Mouse (Mus musculus) neural tube, embryonic 12.5 days (tissue): ENCODE data around the gene Pard3b. TPM values are rescaled to one million over a fixed set of nuclear protein-coding genes. Genes with fewer than 3 reads are reported as not detected.
A peak's percentile ranks its signal among the peaks of the same experiment; 100 is the strongest.

Experiments
- ATAC-seq: fragments of 200-750 bp; cut with Nextera tagmentation; 2 replicates; pipeline ENCODE4 v1.8.0; 2017; ENCODE audit warnings: low read depth, mild to moderate bottlenecking, moderate TSS enrichment, moderate library complexity; ENCODE audit not compliant: low FRiP score
- H3K27ac ChIP-seq: fragments of 300-500 bp; sonication (generic); 2 replicates; pipeline ENCODE4 v1.5.1; 2016
- H3K27me3 ChIP-seq: fragments of 300-500 bp; sonication (generic); replicated peaks from 2 replicates; pipeline ENCODE4 v1.6.1; 2016; ENCODE audit warnings: mild to moderate bottlenecking
- H3K36me3 ChIP-seq: fragments of 300-500 bp; sonication (generic); 2 replicates; pipeline ENCODE4 v1.6.1; 2016; ENCODE audit warnings: mild to moderate bottlenecking
- H3K4me1 ChIP-seq: fragments of 300-500 bp; sonication (generic); 2 replicates; pipeline ENCODE4 v1.6.1; 2016
- H3K4me2 ChIP-seq: fragments of 300-500 bp; sonication (generic); replicated peaks from 2 replicates; pipeline ENCODE4 v1.6.1; 2016; ENCODE audit warnings: mild to moderate bottlenecking
- H3K4me3 ChIP-seq: fragments of 300-500 bp; sonication (generic); 2 replicates; pipeline ENCODE4 v1.5.1; 2016
- H3K9ac ChIP-seq: fragments of 300-500 bp; sonication (generic); 2 replicates; pipeline ENCODE4 v1.6.1; 2016; ENCODE audit warnings: mild to moderate bottlenecking
- H3K9me3 ChIP-seq: fragments of 300-500 bp; sonication (generic); 2 replicates; pipeline ENCODE4 v1.6.1; 2016; ENCODE audit warnings: mild to moderate bottlenecking
- WGBS: fragments of 180-500 bp; shearing (Covaris S2); methylation state at CpG from one replicate; pipeline ENCODE4 v1.1.7; 2016; 5-methylcytosine and 5-hydroxymethylcytosine counted together
- polyA plus RNA-seq: library from polyadenylated mRNA; unstranded; fragments of >200 nt; fragmentation: Nextera tagmentation; extraction: Ambion mirVana; gene quantifications from 2 replicates; pipeline ENCODE4 v1.2.1, GENCODE M21; 2016

Pard3b gene
- polyA plus RNA-seq, 1 experiment from 2014 or later = 19.1 TPM

DNA sequence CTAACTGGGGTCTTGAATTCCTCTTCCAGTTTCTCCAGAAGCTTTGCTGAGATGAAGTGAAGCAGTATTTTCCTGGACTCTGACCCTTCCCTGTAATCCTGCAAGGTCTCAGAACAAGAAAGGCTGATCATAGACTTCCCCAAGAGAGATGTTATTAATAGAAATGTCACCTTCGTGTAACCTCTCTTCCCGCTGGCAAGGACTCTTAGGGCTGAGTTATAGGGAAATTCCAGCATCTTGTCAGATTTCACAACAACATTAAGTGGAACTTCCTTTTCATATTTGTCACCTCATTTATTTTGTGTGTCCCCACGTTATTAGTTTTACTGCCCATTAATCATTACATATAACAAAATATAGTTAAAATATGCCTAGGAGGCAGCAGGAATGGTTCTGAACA is 690.2 kb downstream of the Pard3b start:
- H3K27ac ChIP-seq = no peak overlapping the region
- no peak overlapping the region for H3K9ac ChIP-seq
- no peaks in the 10 kb centered on the region for H3K9me3 ChIP-seq
- H3K36me3 ChIP-seq = no peaks in the 10 kb centered on the region
- H3K27me3 ChIP-seq = no peaks in the 10 kb centered on the region
- no peaks in the 10 kb centered on the region for H3K4me1 ChIP-seq
- no peak overlapping the region for H3K4me3 ChIP-seq
- H3K4me2 ChIP-seq = no peak overlapping the region
- no peak for ATAC-seq
- 64% methylated on average over 3 of the region's 3 CpGs for WGBS

DNA sequence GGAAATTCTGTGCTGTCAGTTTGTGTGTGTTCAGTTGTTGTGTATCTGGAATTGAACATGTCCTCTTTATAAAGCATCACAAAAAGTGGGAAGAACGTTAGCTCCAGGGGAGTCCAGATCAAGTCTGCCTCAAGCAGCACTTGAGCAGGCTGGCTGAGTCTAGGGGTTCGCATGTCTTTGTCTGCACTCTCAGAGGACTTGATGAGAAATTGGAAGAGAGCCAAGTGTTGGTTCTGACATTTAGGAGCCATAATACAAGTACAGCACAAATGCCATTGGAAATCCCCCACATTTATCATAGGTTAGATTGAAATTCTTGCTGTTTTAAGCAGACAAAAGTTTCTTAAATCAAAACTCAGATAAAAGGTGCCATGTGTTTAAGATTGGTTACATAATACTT is 694.4 kb downstream of the Pard3b start:
- Histone ChIP-seq H3K27me3 (no peaks in the 10 kb centered on the region), H3K4me2 (no peak overlapping the region)

DNA sequence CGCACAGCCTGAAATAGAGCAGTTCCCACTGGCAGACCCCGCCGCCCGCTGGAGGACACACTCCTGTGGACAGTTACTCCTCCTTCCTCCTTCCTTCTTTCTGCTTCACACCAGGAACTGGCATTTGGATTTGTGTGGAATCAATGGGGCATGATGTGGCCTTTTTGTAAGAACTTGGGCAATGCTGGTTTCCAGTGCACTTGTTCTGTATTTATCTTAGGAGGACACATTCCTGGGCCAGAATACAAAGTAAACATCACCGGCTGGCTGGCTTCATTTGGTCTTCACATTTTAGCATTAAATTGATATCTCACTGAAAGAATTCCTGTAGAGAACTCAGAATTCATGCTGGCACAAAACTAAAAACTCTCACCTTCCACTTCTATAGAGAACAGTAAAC is 695.6 kb downstream of the Pard3b start:
- H3K9me3 ChIP-seq = no peaks in the 10 kb centered on the region
- no peaks in the 10 kb centered on the region for H3K4me1 ChIP-seq
- no peaks in the 10 kb centered on the region for H3K27me3 ChIP-seq
- WGBS = 67% methylated on average over 5 of the region's 5 CpGs
- H3K27ac ChIP-seq = no peak overlapping the region
- no peak for ATAC-seq
- H3K4me2 ChIP-seq = no peak overlapping the region
- no peaks in the 10 kb centered on the region for H3K36me3 ChIP-seq
- no peak overlapping the region for H3K9ac ChIP-seq
- no peak overlapping the region for H3K4me3 ChIP-seq

More for the DNA sequence above, 694.4 kb downstream of the Pard3b start:
- Histone ChIP-seq H3K27ac (no peak overlapping the region), H3K4me1 (no peaks in the 10 kb centered on the region), H3K4me3 (no peak overlapping the region), H3K36me3 (no peaks in the 10 kb centered on the region), H3K9me3 (no peaks in the 10 kb centered on the region), H3K9ac (no peak overlapping the region)
- ATAC-seq = no peak
- WGBS = 62% methylated on average over 2 of the region's 2 CpGs

DNA sequence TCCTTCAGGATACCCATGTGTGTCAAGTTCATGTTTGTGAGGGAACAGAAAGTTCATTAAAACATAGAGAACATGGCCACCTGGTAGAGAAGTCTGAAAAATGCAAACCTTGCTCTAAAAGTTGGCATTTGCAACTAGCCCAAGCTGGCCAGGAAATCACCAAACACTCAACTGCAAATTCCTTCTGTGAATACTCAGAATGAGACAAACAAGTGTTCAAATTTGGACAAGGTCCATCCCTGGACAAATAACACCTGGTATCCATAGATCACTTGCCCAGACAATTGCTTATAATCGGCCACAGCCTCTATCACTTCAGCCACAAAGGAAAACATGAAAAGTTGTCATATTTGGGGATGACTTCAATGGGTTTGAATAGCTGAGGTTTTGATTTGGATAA is 701.6 kb downstream of the Pard3b start:
- Histone ChIP-seq H3K27me3 (no peaks in the 10 kb centered on the region), H3K27ac (no peak overlapping the region), H3K36me3 (no peaks in the 10 kb centered on the region), H3K9ac (no peak overlapping the region), H3K4me1 (no peaks in the 10 kb centered on the region), H3K4me2 (no peak overlapping the region), H3K9me3 (no peaks in the 10 kb centered on the region), H3K4me3 (no peak overlapping the region)
- 91% methylated on average over 1 of the region's 1 CpGs for WGBS
- ATAC-seq = no peak

DNA sequence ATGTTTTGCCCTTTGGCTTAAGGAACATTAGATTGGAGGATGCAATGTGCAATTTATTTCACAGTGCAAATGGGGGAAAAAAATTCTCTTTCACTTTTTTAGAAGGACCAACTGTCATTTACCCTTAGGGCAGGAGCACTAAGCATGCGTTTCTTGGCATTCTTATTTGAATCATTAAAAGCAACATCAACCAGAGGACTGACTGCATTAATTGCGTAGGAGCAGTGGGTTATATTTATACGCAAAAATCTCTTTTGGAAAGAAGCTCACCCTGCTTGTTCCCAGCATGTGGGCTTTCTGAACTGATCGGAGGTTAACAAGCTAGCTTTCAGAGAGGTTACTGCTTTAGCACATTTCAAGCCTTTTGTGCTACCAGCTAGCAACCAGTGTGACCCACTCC is 705.7 kb downstream of the Pard3b start:
- Histone ChIP-seq H3K4me3 (no peak overlapping the region), H3K27me3 (no peaks in the 10 kb centered on the region), H3K27ac (no peak overlapping the region), H3K9ac (no peak overlapping the region), H3K4me2 (no peak overlapping the region), H3K4me1 (no peaks in the 10 kb centered on the region), H3K36me3 (no peaks in the 10 kb centered on the region), H3K9me3 (no peaks in the 10 kb centered on the region)
- 55% methylated on average over 4 of the region's 4 CpGs for WGBS
- no peak for ATAC-seq

DNA sequence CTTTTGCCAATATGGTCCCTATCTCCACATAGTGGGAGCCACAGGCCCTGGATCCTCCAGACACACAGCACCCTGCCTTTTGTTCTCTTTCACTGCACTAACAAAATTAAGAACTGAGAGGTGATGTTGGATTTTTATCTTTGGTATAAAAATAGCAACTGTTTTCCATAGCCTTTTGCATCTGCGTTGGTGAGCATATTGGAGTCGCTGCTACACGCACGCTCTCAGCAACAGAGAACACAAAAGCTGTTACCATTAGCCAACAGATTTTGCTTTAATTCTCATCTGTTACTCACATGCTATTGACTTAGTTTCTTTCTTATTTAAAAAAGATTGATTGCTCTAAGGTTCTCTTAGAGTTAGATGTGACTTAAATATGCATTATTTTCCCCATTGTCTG is 709.7 kb downstream of the Pard3b start:
- ATAC-seq = no peak
- H3K4me1 ChIP-seq = no peaks in the 10 kb centered on the region
- WGBS = 93% methylated on average over 4 of the region's 4 CpGs

DNA sequence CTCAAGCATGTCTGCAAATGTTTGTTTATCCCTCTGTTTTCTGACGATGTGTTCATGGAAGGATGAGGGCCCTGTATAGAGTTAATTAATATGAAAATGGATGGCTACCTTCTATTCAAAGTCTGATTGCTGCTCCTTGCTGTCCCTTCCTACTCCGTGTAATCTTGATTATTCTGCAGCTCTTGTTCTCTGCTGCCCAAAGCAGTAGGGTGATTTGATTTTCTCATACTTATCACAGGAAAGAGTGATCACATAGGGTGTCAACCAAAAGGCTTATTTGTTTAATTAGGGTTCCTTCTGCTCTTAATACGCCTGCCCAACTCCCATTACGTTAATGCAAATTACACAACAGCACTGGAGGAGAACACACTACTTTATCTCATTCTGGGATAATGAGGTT is 716.9 kb downstream of the Pard3b start:
- Histone ChIP-seq H3K9me3 (no peaks in the 10 kb centered on the region), H3K4me1 (no peaks in the 10 kb centered on the region), H3K27me3 (0 out of 2 replicates have a peak, but pooled peaks cover 3% of the 10 kb centered on the region), H3K4me2 (no peak overlapping the region), H3K27ac (no peak overlapping the region), H3K36me3 (no peaks in the 10 kb centered on the region), H3K9ac (no peak overlapping the region), H3K4me3 (no peak overlapping the region)
- 29% methylated on average over 4 of the region's 4 CpGs for WGBS
- 0 out of 2 replicates have a peak, but pooled peaks have one; percentile 9 for ATAC-seq

More for the DNA sequence above, 709.7 kb downstream of the Pard3b start:
- H3K36me3 ChIP-seq = no peaks in the 10 kb centered on the region
- no peak overlapping the region for H3K4me3 ChIP-seq
- no peak overlapping the region for H3K9ac ChIP-seq
- no peak overlapping the region for H3K4me2 ChIP-seq
- no peak overlapping the region for H3K27ac ChIP-seq
- no peaks in the 10 kb centered on the region for H3K27me3 ChIP-seq
- no peaks in the 10 kb centered on the region for H3K9me3 ChIP-seq

DNA sequence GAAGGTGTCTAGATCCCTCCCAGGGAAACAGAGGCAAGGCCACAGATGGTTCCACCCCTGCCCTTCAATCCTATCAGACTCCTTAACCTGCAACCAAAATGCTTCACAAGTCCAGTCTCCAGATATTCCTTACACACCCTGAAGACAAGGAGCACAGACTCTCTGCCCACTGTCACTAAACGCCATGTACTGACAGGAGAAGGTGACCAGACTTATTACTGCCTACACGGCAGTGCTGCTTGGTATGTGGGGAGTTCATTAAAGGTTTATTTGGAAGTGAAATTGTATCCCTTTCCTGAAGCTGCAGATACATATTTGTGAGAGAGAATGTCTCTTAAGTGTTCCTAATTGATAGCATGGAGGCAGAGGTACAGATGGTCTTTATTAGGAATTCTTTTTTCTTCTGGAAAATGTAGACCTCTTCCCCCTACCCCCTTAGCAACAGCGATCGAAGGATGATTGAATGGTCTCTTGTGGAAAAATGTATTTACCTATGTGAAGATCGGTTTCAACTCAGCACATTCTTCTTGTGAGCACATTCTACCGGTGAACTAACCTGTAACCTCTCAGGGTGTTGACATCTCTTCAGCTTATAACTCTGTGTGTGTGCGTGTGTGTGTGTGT is 735.9 kb downstream of the Pard3b start:
- no peaks in the 10 kb centered on the region for H3K9me3 ChIP-seq
- 76% methylated on average over 7 of the region's 7 CpGs for WGBS
- no peaks in the 10 kb centered on the region for H3K27me3 ChIP-seq
- H3K27ac ChIP-seq = no peak overlapping the region
- H3K9ac ChIP-seq = no peak overlapping the region
- no peaks in the 10 kb centered on the region for H3K36me3 ChIP-seq
- H3K4me2 ChIP-seq = no peak overlapping the region
- no peak overlapping the region for H3K4me3 ChIP-seq
- H3K4me1 ChIP-seq = no peaks in the 10 kb centered on the region
- no peak for ATAC-seq

DNA sequence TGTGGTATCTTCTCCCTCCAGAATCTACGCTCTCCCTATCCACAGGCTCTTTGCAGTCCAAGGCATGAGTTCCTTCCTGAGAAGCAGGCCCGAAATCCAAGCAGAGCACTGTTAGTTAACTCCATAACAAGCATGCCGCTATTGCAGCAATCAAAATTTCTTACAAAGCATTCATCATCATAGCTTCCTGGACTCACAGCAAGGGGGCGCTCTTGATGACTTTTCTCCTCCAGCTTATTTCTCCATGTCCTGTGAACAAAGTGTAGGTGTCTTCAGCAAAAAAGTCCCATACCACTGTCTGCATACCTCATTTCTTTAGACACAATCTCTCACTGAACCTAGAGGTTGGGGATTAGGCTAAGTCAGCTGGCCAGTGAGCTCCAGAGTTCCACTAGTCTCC is 739.7 kb downstream of the Pard3b start:
- no peaks in the 10 kb centered on the region for H3K4me1 ChIP-seq
- WGBS = 85% methylated on average over 4 of the region's 4 CpGs
- no peak overlapping the region for H3K9ac ChIP-seq
- no peaks in the 10 kb centered on the region for H3K36me3 ChIP-seq
- H3K4me2 ChIP-seq = no peak overlapping the region
- no peak overlapping the region for H3K27ac ChIP-seq
- H3K27me3 ChIP-seq = no peaks in the 10 kb centered on the region
- H3K9me3 ChIP-seq = no peaks in the 10 kb centered on the region
- no peak for ATAC-seq
- no peak overlapping the region for H3K4me3 ChIP-seq

DNA sequence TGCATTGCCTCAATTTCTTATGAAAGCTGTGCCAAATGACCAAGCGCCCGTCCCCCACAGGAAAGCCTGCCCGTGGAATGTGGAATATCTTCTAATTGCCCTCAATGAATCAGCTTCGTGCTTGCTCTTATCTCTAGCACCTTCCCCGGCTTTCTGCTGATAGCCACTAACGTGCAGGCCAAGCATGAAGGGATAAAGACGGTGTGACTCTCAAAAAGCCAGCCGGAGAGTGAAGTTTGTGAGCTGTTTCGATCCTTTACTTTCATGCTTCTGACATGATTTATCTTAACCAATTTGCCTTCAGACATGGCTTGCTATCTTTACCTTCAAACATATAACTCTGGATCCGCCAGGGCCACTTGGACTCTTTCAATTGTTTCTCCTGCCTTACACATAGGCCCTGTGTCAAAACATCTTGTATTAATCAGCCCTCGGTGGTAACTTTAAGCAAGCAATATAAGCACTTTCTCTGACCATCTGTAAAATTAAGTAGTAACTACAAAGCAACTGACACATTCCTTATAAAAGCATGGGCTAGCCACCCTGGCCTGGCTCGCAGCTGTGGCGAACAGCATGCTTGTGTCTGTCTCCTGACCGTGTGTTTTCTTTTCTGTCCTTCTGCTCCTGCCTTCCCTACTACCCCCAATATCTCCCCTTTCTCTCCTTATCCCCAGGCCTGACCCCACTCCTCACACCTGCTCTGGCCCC is 744.3 kb downstream of the Pard3b start:
- no peaks in the 10 kb centered on the region for H3K4me1 ChIP-seq
- no peak overlapping the region for H3K9ac ChIP-seq
- H3K27me3 ChIP-seq = no peaks in the 10 kb centered on the region
- 58% methylated on average over 14 of the region's 14 CpGs for WGBS
- H3K36me3 ChIP-seq = no peaks in the 10 kb centered on the region
- no peak for ATAC-seq
- no peak overlapping the region for H3K4me2 ChIP-seq
- H3K9me3 ChIP-seq = no peaks in the 10 kb centered on the region
- no peak overlapping the region for H3K4me3 ChIP-seq
- H3K27ac ChIP-seq = no peak overlapping the region

DNA sequence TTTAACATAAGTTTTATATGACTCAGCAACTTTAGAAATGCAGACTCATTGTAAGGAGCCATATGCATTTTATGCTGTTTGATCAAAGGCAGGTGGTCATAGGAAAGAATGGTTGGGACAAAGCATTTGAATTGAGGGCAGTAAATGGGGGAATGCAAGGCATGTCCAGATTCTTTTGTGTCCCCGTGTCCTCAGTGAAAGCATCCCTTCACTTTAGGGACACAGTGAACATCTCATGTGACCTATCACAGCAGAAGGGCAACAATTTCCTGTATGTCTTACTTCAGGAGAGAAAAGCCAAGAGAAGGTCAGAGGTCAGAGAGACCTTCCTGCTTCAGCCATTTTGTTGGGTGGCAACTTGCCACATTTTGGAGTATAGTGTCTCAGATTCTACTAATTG is 745.6 kb downstream of the Pard3b start:
- no peaks in the 10 kb centered on the region for H3K9me3 ChIP-seq
- no peak overlapping the region for H3K9ac ChIP-seq
- 44% methylated on average over 1 of the region's 1 CpGs for whole genome bisulfite sequencing
- ATAC-seq = no peak
- H3K4me1 ChIP-seq = no peaks in the 10 kb centered on the region
- no peak overlapping the region for H3K4me3 ChIP-seq
- no peak overlapping the region for H3K4me2 ChIP-seq
- no peak overlapping the region for H3K27ac ChIP-seq
- H3K36me3 ChIP-seq = no peaks in the 10 kb centered on the region
- no peaks in the 10 kb centered on the region for H3K27me3 ChIP-seq

DNA sequence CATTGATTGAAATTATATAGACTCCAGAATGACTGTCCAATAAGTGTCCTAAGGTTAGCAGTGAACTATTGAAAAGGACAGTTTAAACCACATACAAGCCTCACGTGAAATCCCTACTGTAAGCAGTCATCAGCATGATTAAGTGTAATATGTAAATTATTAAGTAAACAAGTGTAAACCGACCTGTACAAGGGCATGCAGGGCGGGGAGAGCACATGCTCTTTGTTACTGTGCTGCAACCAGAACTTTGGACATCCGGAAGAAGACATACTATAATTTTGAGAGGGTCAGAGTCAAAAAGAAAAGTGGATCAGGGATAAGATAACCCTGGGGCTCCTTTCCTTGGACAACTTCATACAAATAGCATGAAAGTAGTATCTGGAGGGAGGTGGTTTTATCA is 749.4 kb downstream of the Pard3b start:
- H3K36me3 ChIP-seq = no peaks in the 10 kb centered on the region
- no peak for ATAC-seq
- no peak overlapping the region for H3K27ac ChIP-seq
- WGBS = 89% methylated on average over 4 of the region's 4 CpGs
- H3K4me1 ChIP-seq = no peaks in the 10 kb centered on the region
- no peak overlapping the region for H3K4me3 ChIP-seq
- no peaks in the 10 kb centered on the region for H3K27me3 ChIP-seq
- no peaks in the 10 kb centered on the region for H3K9me3 ChIP-seq
- no peak overlapping the region for H3K9ac ChIP-seq
- no peak overlapping the region for H3K4me2 ChIP-seq

DNA sequence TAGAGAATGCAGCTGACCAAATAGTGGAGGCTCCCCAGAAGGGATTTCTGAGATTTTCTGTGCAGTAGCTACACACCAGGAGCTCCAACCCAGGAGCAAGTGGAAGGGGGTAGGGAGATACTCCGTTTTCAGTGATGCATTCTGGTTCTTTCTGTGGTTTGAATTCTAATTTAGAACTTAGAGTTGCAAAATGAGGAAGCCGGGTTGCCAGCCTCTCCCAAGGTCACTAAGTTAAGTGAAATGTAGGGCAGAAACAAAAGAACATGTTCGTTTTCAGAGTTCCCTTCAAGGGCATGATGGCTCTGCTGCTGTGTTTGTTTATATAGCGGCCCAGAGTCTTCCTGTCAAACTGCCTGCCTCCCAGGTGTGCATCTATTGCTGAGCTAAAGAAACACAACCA is 754.2 kb downstream of the Pard3b start:
- no peaks in the 10 kb centered on the region for H3K36me3 ChIP-seq
- no peak overlapping the region for H3K4me3 ChIP-seq
- no peaks in the 10 kb centered on the region for H3K27me3 ChIP-seq
- H3K4me2 ChIP-seq = no peak overlapping the region
- no peaks in the 10 kb centered on the region for H3K9me3 ChIP-seq
- H3K27ac ChIP-seq = no peak overlapping the region
- WGBS = 57% methylated on average over 4 of the region's 4 CpGs
- no peak for ATAC-seq
- no peak overlapping the region for H3K9ac ChIP-seq
- H3K4me1 ChIP-seq = no peaks in the 10 kb centered on the region
